In the genomic region with DNA sequence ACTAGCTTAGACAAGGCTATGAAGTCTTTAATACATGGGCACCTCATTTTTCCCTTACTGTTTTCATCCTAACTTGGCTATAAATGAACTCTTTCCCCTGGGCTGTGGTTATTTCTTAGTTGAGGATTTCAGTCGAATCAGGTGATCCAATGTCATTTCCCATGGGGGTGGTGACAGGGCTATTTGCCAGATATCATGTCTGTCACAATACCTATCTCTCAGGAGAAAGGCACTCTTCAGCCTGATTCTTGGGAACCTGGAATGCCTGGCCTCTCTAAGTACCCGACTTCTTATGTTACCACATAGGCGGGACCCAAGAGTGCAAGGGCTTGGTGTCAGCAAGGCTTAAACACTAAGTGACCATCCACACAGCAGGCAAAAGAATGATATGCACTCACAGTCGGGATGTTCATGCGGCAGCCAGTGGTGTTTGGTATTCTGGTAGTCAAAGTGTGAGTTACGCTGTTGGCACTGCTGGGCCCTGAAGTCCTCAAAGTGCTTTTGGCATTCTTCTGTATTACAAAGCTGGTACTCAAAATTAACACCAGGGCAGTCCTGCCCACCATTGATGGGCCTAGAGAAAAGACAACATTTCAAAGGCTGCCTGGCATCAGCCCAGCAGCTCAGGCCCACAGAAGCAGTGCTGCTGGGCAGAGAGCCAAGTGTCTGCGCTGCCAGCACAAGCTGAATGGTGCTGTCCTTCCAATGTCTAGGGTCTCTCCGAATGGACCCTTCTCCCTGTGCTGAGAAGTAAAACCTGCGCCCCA, we compare ENCODE assay signal across 8 mouse cellular contexts.
DNase-seq lines count a peak whose midpoint lies in the region; ATAC-seq lines count a peak whose summit lies in the region.

No protein-coding gene starts in this region.

- peak; percentile 89 for ATAC-seq in hindbrain, embryonic 12.5 days (ENCODE audit: low FRiP score)
- peak; percentile 95 for ATAC-seq in midbrain, embryonic 16.5 days
- no peak for ATAC-seq in erythroid progenitor cell, adult 5-6 weeks (replicated peaks; ENCODE audit: low FRiP score, poor library complexity, severe bottlenecking)

- peak overlapping the region; percentile 18; the same call in 1 of the 2 replicates for H3K27ac ChIP-seq in hindbrain, embryonic 12.5 days
- no peak overlapping the region for H3K27ac ChIP-seq in hindbrain, embryonic 10.5 days
- H3K27ac ChIP-seq in midbrain, embryonic 16.5 days (ENCODE audit: low read length), result peak overlapping the region; percentile 18; the same call in 1 of the 2 replicates

- no peak overlapping the region for H3K9ac ChIP-seq in hindbrain, embryonic 12.5 days
- no peak overlapping the region for H3K9ac ChIP-seq in midbrain, embryonic 16.5 days (ENCODE audit: low read depth, low read length)

- no peak overlapping the region for H3K4me3 ChIP-seq in hindbrain, embryonic 12.5 days
- H3K4me3 ChIP-seq in hindbrain, embryonic 10.5 days, result no peak overlapping the region
- H3K4me3 ChIP-seq in midbrain, embryonic 16.5 days (ENCODE audit: low read depth, low read length), result no peak overlapping the region

- H3K4me1 ChIP-seq in hindbrain, embryonic 12.5 days, result peaks cover 4% of the 10 kb centered on the region; the same call in 1 of the 2 replicates
- H3K4me1 ChIP-seq in hindbrain, embryonic 10.5 days (replicated peaks), result no peaks in the 10 kb centered on the region
- peaks cover 2% of the 10 kb centered on the region; the same call in 1 of the 2 replicates for H3K4me1 ChIP-seq in midbrain, embryonic 16.5 days (ENCODE audit: control insufficient read depth, insufficient read depth, low read length)

- no peaks in the 10 kb centered on the region for H3K27me3 ChIP-seq in hindbrain, embryonic 12.5 days
- H3K27me3 ChIP-seq in hindbrain, embryonic 10.5 days (ENCODE audit: insufficient read depth, poor library complexity, severe bottlenecking), result no peaks in the 10 kb centered on the region
- no peaks in the 10 kb centered on the region for H3K27me3 ChIP-seq in midbrain, embryonic 16.5 days (ENCODE audit: control insufficient read depth, insufficient read depth, low read depth, low read length)

- DNase-seq in hindbrain, embryonic 10.5 days (ENCODE audit: low spot score), result no peak
- DNase-seq in cerebellum, adult 11 months, result peak; percentile 11
- DNase-seq in frontal cortex, postnatal 36 days (ENCODE audit: low spot score in 2 of 2), result peak; percentile 54 to 74
- peak; percentile 87 for DNase-seq in layer of hippocampus, adult 9-11 months
- no peak for DNase-seq in B cell, adult 2 months

- H3K9me3 ChIP-seq in hindbrain, embryonic 12.5 days (replicated peaks), result no peaks in the 10 kb centered on the region
- H3K9me3 ChIP-seq in hindbrain, embryonic 10.5 days, result no peaks in the 10 kb centered on the region
- no peaks in the 10 kb centered on the region for H3K9me3 ChIP-seq in midbrain, embryonic 16.5 days (replicated peaks; ENCODE audit: control insufficient read depth, low read length, poor library complexity, severe bottlenecking)

- WGBS in hindbrain, embryonic 12.5 days, result 68% methylated on average over 9 of the region's 9 CpGs
- 91% methylated on average over 9 of the region's 9 CpGs for WGBS in hindbrain, embryonic 10.5 days
- 59% methylated on average over 9 of the region's 9 CpGs for WGBS in midbrain, embryonic 16.5 days

- H3K36me3 ChIP-seq in hindbrain, embryonic 12.5 days, result no peaks in the 10 kb centered on the region
- H3K36me3 ChIP-seq in hindbrain, embryonic 10.5 days, result no peaks in the 10 kb centered on the region
- no peaks in the 10 kb centered on the region for H3K36me3 ChIP-seq in midbrain, embryonic 16.5 days (ENCODE audit: control insufficient read depth, insufficient read depth, low read length)

- H3K4me2 ChIP-seq in hindbrain, embryonic 12.5 days (replicated peaks), result no peak overlapping the region
- H3K4me2 ChIP-seq in midbrain, embryonic 16.5 days (ENCODE audit: low read length), result 0 out of 2 replicates have a peak overlapping the region, but pooled peaks have one; percentile 6

Comparison
In these comparisons a context has a peak if more than half of its experiments do, and no peak if none do; other contexts are left out.
1. DNase-seq: peak in cerebellum, adult 11 months (single experiment), frontal cortex, postnatal 36 days (2 of 2) and layer of hippocampus, adult 9-11 months (single experiment); none in hindbrain, embryonic 10.5 days (single experiment) and B cell, adult 2 months (0 of 2).